Mouse (Mus musculus) liver, postnatal 0 days (tissue): ENCODE measurements at regions not wholly inside any gene's neighbourhood (a gene's known extent, or its start where the extent isn't known, plus 50 kb on each side); places are given as distances from the start of the nearest gene placed in this dataset.

Experiments used
- CTCF ChIP-seq: sonication (generic); IDR thresholded peaks from 2 replicates; pipeline ENCODE4 v1.5.1; 2016; ENCODE audit warnings: antibody characterized with exemption, low read depth
- EP300 ChIP-seq: IDR thresholded peaks from 2 replicates; pipeline ENCODE4 v1.6.1; 2016; ENCODE audit warnings: antibody characterized with exemption, low read depth, mild to moderate bottlenecking

DNA sequence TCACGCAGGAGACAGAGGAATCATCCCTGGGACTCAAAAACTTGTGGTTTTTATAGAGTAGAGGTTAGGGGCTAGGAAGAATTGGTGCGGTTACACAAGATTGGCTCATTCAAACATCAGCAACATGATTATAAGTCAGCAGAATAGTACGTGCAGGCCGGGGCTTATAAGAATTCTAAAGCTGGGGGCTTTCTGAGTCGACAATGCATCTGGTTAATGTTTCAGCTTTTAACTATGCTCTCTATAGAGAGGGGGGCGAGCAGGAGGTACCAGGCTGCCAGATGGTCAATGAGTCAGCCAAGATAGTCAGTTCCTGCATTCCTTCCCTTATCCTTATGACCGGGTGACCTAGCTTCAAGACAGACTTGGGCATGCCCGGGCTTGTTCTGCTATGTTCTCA lies 1046.5 kb downstream of the Fstl5 start:
- TF ChIP-seq CTCF (no peak), EP300 (no peak)
